Mouse (Mus musculus) left cerebral cortex, adult 18-20 months (tissue): Measurements from ENCODE around the gene Fam213a. TPM values are rescaled to one million over a fixed set of nuclear protein-coding genes. Genes with fewer than 3 reads are reported as not detected.
"Not testable (repeated sequence)": the region's sequence is repeated elsewhere in the genome, so short reads cannot be mapped to it uniquely, and the experiment has no call there.

Experiments
- DNase-seq, 2 experiments: peaks; one replicate each; pipeline ENCODE4 v3.0.0; 2021 to 2022; ENCODE audit warnings: low spot score in 2 of 2, mixed read lengths in 1 of 2
- long read RNA-seq, 2 experiments: library from polyadenylated mRNA; stranded (forward); transcript quantifications; one replicate each; pipeline ENCODE4 v2.0.0; 2021
- total RNA-seq, 2 experiments: library from RNA; stranded (reverse); gene quantifications; 2 replicates each; pipeline ENCODE4 v1.2.3; 2021

Fam213a gene
- total RNA-seq: 100 to 1,000 TPM; 128 to 132 TPM
- long read RNA-seq, experiment 1, transcript Fam213a-201 (6 exons, 1,537 nt): major isoform, 90 of 227 reads
- long read RNA-seq, experiment 1, transcript Fam213a-210 (5 exons, 1,003 nt): minor isoform, 16 of 227 reads
- long read RNA-seq, experiment 1, transcript Fam213a-202 (6 exons, 1,567 nt): minor isoform, 89 of 227 reads
- long read RNA-seq, experiment 1, partial matches to known transcripts: 3 of 227 reads
- long read RNA-seq, experiment 1, other reads (novel, unspliced or antisense): 29 of 227 reads
- long read RNA-seq, experiment 2, transcript Fam213a-210 (5 exons, 1,003 nt): minor isoform, 10 of 184 reads
- long read RNA-seq, experiment 2, transcript Fam213a-201 (6 exons, 1,537 nt): minor isoform, 69 of 184 reads
- long read RNA-seq, experiment 2, transcript Fam213a-202 (6 exons, 1,567 nt): major isoform, 75 of 184 reads
- long read RNA-seq, experiment 2, partial matches to known transcripts: 2 of 184 reads
- long read RNA-seq, experiment 2, other reads (novel, unspliced or antisense): 28 of 184 reads

- DNase-seq: peak; percentile 95 to 96
Measured at GRCm38 (mm10) chr14:41013630-41014613, at the start of gene Fam213a. Fam213a (minus strand) TSS chr14:41013788.

GRCm38 (mm10) chr14:41053190-41053589 lies 39.6 kb upstream of the Fam213a start:
- not testable (repeated sequence) for DNase-seq

- no peak for DNase-seq
Measured at GRCm38 (mm10) chr14:41052481-41052880, 38.9 kb upstream of the Fam213a start.

- no peak for DNase-seq
Measured at GRCm38 (mm10) chr14:41050471-41050870, 36.9 kb upstream of the Fam213a start.

DNA sequence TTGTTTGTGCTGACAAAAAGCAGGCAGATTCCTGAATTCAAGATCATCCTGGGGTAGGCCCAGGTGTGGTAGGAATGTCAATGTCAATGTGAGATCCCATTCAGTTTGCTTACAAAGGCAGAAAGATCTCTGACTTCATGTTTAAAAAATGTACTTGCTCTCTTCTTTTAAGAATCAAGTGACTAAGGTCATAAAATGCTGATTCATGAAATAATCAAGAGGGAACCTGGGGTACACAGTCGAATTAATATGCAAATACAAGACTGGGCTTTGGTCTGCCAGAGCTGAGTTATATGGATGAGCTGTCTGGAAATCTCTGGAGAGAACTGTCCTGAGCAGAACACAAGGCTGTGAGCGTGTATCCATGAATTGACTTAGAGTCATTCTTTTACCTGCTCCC lies 33.8 kb upstream of the Fam213a start:
- no peak for DNase-seq

DNA sequence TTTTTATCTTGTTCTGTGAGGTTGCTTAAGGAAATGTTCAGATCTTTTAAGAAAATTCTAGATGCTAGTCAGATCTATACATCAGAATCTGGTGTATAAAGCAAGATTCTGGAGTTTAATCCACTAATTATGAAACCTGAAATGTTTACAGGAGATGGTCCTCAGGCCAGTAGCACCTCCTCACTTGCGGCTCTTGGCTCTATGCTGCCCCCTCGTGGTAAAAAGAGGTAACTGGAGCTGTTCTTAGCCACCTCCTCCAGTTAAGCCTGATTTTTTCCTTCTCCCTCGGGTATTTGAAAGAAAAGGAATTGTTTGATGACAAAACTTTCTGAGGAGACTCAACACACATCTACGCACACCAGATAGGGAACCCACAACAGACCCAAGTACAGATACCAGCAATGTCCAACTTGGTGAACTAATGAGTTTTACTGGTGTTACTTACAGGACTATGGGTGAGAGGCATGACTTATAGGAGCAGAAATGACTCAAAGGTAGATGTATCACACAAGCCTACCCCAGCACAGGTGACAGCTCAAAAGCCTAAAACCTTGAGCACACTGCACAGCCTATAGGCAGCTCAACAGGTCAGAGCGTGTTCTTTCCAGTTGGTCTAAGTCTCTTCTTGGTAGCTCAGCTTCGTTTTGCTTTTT lies 21.7 kb upstream of the Fam213a start:
- DNase-seq: peak; percentile 67 to 73

DNA sequence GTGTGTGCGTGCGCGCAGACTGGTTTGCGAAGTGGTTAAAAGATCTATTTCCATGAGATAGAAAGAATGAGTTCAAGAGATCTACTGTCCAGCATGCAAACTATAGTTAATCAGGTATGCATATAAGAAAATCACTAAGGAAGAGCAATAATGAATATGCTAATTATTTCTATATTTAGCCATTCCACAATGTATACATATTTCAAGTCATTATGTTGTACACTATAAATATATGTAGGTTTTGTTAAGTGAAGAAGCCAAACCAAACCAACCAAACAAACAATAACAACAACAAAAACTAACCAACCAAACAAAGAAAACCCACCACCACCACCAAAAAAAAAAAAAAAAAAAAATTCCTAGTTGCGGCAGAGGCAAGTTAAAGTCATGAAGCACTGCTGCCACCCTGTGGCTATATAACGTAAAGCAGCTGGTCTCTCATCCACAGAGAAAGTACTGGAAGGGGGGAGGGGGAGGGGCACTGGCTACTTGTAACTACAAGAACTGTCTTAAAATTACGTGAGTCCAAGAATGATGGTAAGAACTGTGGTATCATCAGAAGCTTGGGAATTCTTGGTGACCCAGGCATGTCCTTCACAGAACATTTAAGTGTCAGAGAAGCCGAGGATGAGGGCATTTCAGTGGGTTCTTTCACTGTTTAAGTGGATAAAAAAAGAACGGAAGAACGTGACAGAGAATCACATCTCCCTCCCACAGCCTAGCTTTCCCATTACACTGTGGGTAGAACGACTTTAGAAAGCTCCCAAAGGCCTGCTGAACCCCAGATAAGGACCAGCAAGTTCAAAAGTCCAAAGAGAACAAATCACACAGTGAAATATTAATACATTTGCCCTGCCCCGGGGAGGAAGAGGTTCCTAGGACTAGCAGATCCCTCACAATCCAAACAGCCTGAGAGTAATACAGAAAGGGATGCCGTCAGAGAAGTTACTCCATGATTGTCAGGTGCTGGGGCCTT lies 19.8 kb upstream of the Fam213a start:
- peak; percentile 79 to 80 for DNase-seq

- DNase-seq: no peak
Measured at GRCm38 (mm10) chr14:41030989-41031513, 17.5 kb upstream of the Fam213a start.

GRCm38 (mm10) chr14:41029303-41029702 lies 15.7 kb upstream of the Fam213a start:
- DNase-seq: no peak

GRCm38 (mm10) chr14:41025594-41026284 lies 12.2 kb upstream of the Fam213a start:
- no peak for DNase-seq

- DNase-seq: no peak
Measured at GRCm38 (mm10) chr14:41025087-41025486, 11.5 kb upstream of the Fam213a start.

DNA sequence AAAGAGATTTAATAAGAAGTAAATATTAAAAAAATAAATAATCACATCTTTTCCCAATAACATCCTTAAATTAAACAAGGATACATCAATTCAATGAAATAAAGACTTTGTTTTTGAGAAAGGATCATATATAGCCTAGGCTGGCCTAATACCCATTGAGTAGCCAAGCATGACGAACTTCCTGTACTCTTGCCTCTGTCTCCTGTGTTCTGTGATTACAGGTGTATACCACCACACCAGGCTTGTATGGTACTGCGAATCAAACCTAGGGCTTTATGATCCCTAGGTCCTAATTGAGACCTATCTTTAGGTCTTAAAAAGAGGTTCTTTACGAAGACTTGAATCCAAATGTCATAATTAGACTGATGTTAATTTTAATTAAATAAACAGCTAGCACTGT lies 7.7 kb upstream of the Fam213a start:
- DNase-seq: no peak

DNA sequence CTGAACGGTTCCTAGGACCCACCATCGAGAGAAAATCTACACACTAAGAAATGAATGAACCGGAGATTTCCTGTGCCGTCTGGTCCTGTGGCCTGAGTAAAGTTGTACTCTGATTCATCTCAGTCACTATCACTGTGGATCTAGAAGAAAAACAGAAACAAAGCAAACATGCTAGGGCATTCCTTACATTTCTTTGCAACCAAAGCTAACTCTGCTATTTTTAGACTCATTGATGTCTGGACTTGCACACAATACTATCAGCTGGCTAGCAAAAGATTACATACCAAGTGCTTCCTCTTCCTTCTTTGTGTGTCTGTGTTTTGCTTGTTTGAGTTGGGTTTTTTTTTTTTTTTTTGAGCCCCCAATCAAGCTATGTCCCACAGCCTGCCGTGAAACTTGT lies 3.9 kb upstream of the Fam213a start:
- DNase-seq: no peak

DNA sequence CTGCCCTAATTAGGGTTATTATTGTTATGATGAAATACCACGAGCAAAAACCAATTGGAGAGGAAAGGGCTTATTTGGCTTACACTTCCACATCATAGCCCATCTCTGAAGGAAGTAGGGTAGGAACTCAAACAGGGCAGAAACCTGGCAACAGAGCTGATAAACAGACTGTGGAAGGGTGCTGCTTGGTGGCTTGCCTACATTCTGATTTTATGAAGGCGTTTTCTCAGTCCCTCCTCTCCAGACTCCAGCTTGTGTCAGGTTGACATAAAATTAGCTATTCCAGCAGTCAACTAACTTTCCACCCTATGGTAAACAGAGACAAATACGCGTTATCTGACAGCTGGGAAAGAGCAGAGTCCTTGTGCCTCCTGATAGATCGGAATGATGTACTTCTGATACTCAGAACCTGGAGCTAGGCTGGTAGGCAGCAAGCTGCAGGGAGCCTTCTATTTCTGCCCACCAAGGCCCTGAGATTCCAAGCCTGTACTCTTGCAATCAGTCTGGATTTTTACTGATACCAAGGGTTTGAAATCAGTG lies 1.2 kb upstream of the Fam213a start:
- peak in 1 of 2 experiments; percentile 24 for DNase-seq

DNA sequence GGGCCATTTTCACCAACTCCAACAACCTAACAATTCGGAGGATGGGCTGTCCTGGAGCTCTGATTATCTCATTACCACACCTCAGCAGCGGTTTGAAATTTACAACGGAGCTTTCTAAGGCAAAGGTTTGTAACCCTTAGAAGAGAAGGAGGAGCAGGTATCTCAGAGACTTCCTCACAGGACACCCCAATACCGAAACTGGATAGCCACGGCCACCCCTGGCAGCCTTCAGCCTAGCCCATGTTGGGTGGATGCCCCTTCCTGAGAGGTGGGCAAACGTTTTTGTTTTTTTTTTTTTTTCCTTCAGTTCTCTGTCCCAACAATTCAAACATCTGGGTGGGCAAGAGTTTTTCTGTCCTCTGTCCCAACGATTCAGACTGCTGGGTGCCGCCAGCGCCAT lies 445 bp downstream of the Fam213a start:
- no peak for DNase-seq

GRCm38 (mm10) chr14:41011916-41012315 lies 1.7 kb downstream of the Fam213a start:
- DNase-seq: no peak

DNA sequence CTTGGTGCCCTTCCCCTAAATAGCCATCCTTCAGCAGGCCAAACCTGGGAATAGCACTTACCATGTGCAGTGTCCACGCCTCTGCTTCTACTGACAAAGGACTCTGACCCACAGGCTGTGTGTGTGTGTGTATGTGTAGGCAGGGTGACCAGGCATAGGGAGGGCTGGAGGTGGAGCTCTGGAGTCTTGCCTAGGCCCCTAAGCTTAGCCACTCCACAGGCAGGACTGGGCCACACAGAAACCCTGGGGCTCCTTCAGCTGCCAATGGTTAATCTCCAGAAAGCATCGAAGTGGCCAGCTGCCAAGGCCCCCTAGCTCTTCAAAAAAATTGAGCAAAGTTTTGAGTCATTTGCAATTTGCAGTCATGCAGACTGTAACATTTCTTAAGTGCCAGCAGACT lies 5.5 kb downstream of the Fam213a start:
- no peak for DNase-seq

- DNase-seq: no peak
Measured at GRCm38 (mm10) chr14:41007641-41008040, 5.9 kb downstream of the Fam213a start.

- no peak for DNase-seq
Measured at GRCm38 (mm10) chr14:41006899-41007298, 6.7 kb downstream of the Fam213a start.
